Mouse (Mus musculus) lung, postnatal 0 days (tissue): ENCODE data around the gene Keg1. TPM values are rescaled to one million over a fixed set of nuclear protein-coding genes. Genes with fewer than 3 reads are reported as not detected.
"Not testable (repeated sequence)": the region's sequence is repeated elsewhere in the genome, so short reads cannot be mapped to it uniquely, and the experiment has no call there.

ENCODE experiments used
- ATAC-seq: fragments of 200-750 bp; cut with Nextera tagmentation; 2 replicates; pipeline ENCODE4 v1.8.0; 2017; ENCODE audit warnings: moderate library complexity
- DNase-seq: peaks from one replicate; pipeline ENCODE4 v3.0.0-alpha.2; 2016; ENCODE audit warnings: low spot score
- H3K27ac ChIP-seq: fragments of 300-500 bp; sonication (generic); 2 replicates; pipeline ENCODE4 v1.5.1; 2014; ENCODE audit warnings: antibody characterized with exemption, mild to moderate bottlenecking, low read length, mixed read lengths
- H3K27me3 ChIP-seq: fragments of 300-500 bp; sonication (generic); replicated peaks from 2 replicates; pipeline ENCODE4 v1.6.1; 2014; ENCODE audit warnings: low read length, mixed read lengths; ENCODE audit not compliant: insufficient read depth
- H3K36me3 ChIP-seq: fragments of 300-500 bp; sonication (generic); 2 replicates; pipeline ENCODE4 v1.6.1; 2014; ENCODE audit warnings: low read length, mixed read lengths; ENCODE audit not compliant: insufficient read depth
- H3K4me1 ChIP-seq: fragments of 300-500 bp; sonication (generic); 2 replicates; pipeline ENCODE4 v1.6.1; 2014; ENCODE audit warnings: antibody characterized with exemption, low read depth, low read length, mixed read lengths; ENCODE audit not compliant: insufficient read depth
- H3K4me2 ChIP-seq: fragments of 300-500 bp; sonication (generic); replicated peaks from 2 replicates; pipeline ENCODE4 v1.6.1; 2014; ENCODE audit warnings: low read depth, mild to moderate bottlenecking, low read length, moderate library complexity, mixed read lengths
- H3K4me3 ChIP-seq: fragments of 300-500 bp; sonication (generic); 2 replicates; pipeline ENCODE4 v1.5.1; 2014; ENCODE audit warnings: low read depth, low read length
- H3K9ac ChIP-seq: fragments of 300-500 bp; sonication (generic); replicated peaks from 2 replicates; pipeline ENCODE4 v1.6.1; 2014; ENCODE audit warnings: low read depth, mild to moderate bottlenecking
- H3K9me3 ChIP-seq: fragments of 300-500 bp; sonication (generic); 2 replicates; pipeline ENCODE4 v1.6.1; 2016; ENCODE audit warnings: low read length, mixed read lengths
- CTCF ChIP-seq: IDR thresholded peaks from 2 replicates; pipeline ENCODE4 v1.5.1; 2016; ENCODE audit warnings: antibody characterized with exemption, mild to moderate bottlenecking
- EP300 ChIP-seq: IDR thresholded peaks from 2 replicates; pipeline ENCODE4 v1.6.1; 2016; ENCODE audit warnings: antibody characterized with exemption, mild to moderate bottlenecking, control low read depth
- WGBS: fragments of 180-500 bp; shearing (Covaris S2); extraction: QIAGEN DNeasy Blood & Tissue Kit; methylation state at CpG from one replicate; pipeline ENCODE4 v1.1.7; 2014; 5-methylcytosine and 5-hydroxymethylcytosine counted together
- polyA plus RNA-seq: library from polyadenylated mRNA; unstranded; fragments of >200 nt; fragmentation: Nextera tagmentation; extraction: Ambion mirVana; gene quantifications from 2 replicates; pipeline ENCODE4 v1.2.1, GENCODE M21; 2015

Keg1 gene
- not detected in 2 replicates for polyA plus RNA-seq

GRCm38 (mm10) chr19:12695590-12695989 is at the start of gene Keg1:
Keg1 (plus strand) TSS chr19:12695786.
- no peak within 1 kb of the TSS for H3K9ac ChIP-seq
- no peak for DNase-seq
- H3K36me3 ChIP-seq, result no peaks in the 10 kb centered on the region
- no peak within 1 kb of the TSS for H3K4me2 ChIP-seq
- no peaks in the 10 kb centered on the region for H3K4me1 ChIP-seq
- no peaks in the 10 kb centered on the region for H3K27me3 ChIP-seq
- WGBS, result 56% methylated on average over 3 of the region's 3 CpGs
- H3K4me3 ChIP-seq, result no peak within 1 kb of the TSS
- H3K9me3 ChIP-seq, result no peaks in the 10 kb centered on the region
- no peak within 1 kb of the TSS for H3K27ac ChIP-seq
- TF ChIP-seq EP300 (no peak), CTCF (no peak)
- no peak for ATAC-seq

- ATAC-seq, result no peak
Observed at GRCm38 (mm10) chr19:12649511-12649910, 46.1 kb upstream of the Keg1 start.

DNA sequence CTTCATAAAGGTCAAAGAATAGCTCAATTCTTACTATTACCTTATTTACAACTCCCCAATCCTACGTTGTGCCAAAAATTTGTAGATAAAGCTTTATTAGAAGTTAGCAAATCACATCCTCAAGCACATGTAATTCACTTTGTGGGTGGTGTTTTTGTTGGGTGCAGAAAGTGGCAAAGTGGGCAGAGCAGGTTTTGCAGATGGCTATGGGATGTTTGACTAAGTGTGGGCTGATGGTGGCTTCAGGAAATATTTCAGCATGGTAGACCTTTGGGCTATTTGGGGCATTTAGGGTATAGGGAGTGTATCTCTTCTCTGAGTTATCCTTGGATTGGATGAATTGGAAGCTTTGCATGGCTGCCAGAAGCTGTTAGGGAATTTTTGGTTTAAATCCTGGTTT is 29.4 kb upstream of the Keg1 start:
- H3K27me3 ChIP-seq, result no peaks in the 10 kb centered on the region
- no peaks in the 10 kb centered on the region for H3K36me3 ChIP-seq
- no peaks in the 10 kb centered on the region for H3K9me3 ChIP-seq
- TF ChIP-seq CTCF (no peak), EP300 (no peak)
- no peak for ATAC-seq
- H3K4me2 ChIP-seq, result no peak overlapping the region
- H3K27ac ChIP-seq, result no peak overlapping the region
- H3K4me3 ChIP-seq, result no peak overlapping the region
- DNase-seq, result no peak
- no peak overlapping the region for H3K9ac ChIP-seq
- 76% methylated on average over 1 of the region's 1 CpGs for WGBS
- H3K4me1 ChIP-seq, result no peaks in the 10 kb centered on the region

More at GRCm38 (mm10) chr19:12649511-12649910, 46.1 kb upstream of the Keg1 start:
- no peak for DNase-seq
- Histone ChIP-seq H3K9ac (no peak overlapping the region), H3K36me3 (no peaks in the 10 kb centered on the region), H3K9me3 (no peaks in the 10 kb centered on the region), H3K27ac (no peak overlapping the region), H3K27me3 (no peaks in the 10 kb centered on the region), H3K4me2 (no peak overlapping the region), H3K4me3 (no peak overlapping the region), H3K4me1 (no peaks in the 10 kb centered on the region)
- TF ChIP-seq CTCF, result no peak
- TF ChIP-seq EP300, result no peak

DNA sequence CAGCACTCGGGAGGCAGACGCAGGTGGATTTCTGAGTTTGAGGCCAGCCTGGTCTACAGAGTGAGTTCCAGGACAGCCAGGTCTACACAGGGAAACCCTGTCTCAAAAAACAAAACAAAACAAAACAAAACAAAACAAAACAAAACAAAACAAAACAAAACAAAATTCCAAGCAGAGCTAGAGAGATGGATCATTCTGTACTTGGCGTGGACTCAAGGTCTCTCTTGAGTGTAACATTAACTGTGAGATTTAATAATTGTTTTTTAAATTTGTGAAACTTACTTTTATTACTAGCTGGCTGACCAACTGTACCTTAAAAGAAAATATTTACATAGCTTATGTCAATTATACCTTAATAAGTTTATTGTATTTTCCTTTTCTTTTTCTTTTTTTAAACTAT is 27.0 kb upstream of the Keg1 start:
- DNase-seq, H3K4me1 ChIP-seq, H3K36me3 ChIP-seq, H3K9ac ChIP-seq, H3K9me3 ChIP-seq, H3K4me3 ChIP-seq, ATAC-seq, H3K27me3 ChIP-seq, H3K4me2 ChIP-seq, H3K27ac ChIP-seq: not testable (repeated sequence)
- WGBS, result 94% methylated on average over 3 of the region's 3 CpGs

DNA sequence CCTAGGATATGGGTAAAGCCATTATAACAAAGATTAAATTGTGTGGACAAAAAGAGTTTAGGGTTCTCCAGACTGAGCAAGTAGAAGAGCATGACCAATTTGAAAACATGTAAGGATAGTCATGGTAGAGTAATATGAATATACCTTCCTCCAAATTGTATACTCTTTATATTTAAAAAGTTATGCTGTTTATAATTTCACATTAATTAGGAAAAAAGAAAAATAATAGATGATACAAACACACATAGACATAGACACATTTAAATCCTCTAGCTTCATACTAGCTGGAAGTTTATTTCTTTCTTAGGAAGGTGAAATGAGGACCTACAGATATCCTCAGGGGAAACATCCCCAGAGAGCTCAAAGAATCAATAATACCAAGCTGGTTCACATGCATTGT is 25.4 kb upstream of the Keg1 start, which contains the start of gene Olfr1442:
Gene Olfr1442 (plus strand): TSS at position 301 of the 400 bp plus-strand sequence.
- no peak within 1 kb of the TSS for H3K4me3 ChIP-seq
- no peak for TF ChIP-seq EP300
- no peak for TF ChIP-seq CTCF
- no peaks in the 10 kb centered on the region for H3K36me3 ChIP-seq
- no peak within 1 kb of the TSS for H3K27ac ChIP-seq
- no peak within 1 kb of the TSS for H3K9ac ChIP-seq
- no peaks in the 10 kb centered on the region for H3K27me3 ChIP-seq
- DNase-seq, result no peak
- no peak for ATAC-seq
- H3K4me2 ChIP-seq, result no peak within 1 kb of the TSS
- no peaks in the 10 kb centered on the region for H3K4me1 ChIP-seq
- no peaks in the 10 kb centered on the region for H3K9me3 ChIP-seq

- WGBS, result 76% methylated on average over 4 of the region's 4 CpGs
- Histone ChIP-seq H3K9me3 (no peaks in the 10 kb centered on the region), H3K4me1 (no peaks in the 10 kb centered on the region), H3K4me2 (no peak overlapping the region), H3K27ac (no peak overlapping the region), H3K4me3 (no peak overlapping the region), H3K36me3 (no peaks in the 10 kb centered on the region), H3K9ac (no peak overlapping the region), H3K27me3 (no peaks in the 10 kb centered on the region)
- no peak for DNase-seq
- ATAC-seq, result no peak
- TF ChIP-seq EP300, result no peak
- no peak for TF ChIP-seq CTCF
Observed at GRCm38 (mm10) chr19:12671051-12671450, 24.5 kb upstream of the Keg1 start.

DNA sequence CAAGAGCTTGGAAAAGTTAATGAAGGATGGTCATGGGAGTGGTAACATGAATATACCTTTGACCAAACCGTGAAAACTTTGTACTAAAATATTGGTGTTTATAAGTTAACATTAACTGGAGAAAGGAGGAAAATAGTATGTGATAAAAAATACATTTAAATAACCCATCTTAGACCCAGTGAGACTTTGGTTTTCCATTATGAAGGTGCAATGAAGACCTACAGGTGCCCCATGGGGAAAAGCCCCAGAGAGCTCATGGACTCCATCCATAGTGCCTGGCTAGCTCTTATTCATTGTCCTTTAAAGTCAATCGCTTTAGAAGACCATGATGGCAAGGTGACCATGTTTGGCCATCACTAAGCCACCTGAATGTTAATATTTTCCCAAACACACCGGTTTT is 17.8 kb upstream of the Keg1 start, which contains the start of gene Olfr1443:
Gene Olfr1443 (plus strand): TSS at position 301 of the 400 bp plus-strand sequence.
- TF ChIP-seq EP300 (no peak), CTCF (no peak)
- ATAC-seq, result no peak
- no peak within 1 kb of the TSS for H3K4me3 ChIP-seq

More for the DNA sequence above, 17.8 kb upstream of the Keg1 start, which contains the start of gene Olfr1443:
- no peak within 1 kb of the TSS for H3K9ac ChIP-seq
- no peaks in the 10 kb centered on the region for H3K36me3 ChIP-seq
- DNase-seq, result no peak
- no peaks in the 10 kb centered on the region for H3K9me3 ChIP-seq
- WGBS, result 65% methylated on average over 3 of the region's 3 CpGs
- H3K27ac ChIP-seq, result no peak within 1 kb of the TSS
- H3K27me3 ChIP-seq, result no peaks in the 10 kb centered on the region
- H3K4me2 ChIP-seq, result no peak within 1 kb of the TSS
- no peaks in the 10 kb centered on the region for H3K4me1 ChIP-seq
